Mouse (Mus musculus) liver, postnatal 0 days (tissue): ENCODE measurements around the gene Pigp. TPM values are rescaled to one million over a fixed set of nuclear protein-coding genes. Genes with fewer than 3 reads are reported as not detected.
"Not testable (repeated sequence)": the region's sequence is repeated elsewhere in the genome, so short reads cannot be mapped to it uniquely, and the experiment has no call there.

ENCODE experiments used
- ATAC-seq: fragments of 200-750 bp; cut with Nextera tagmentation; 2 replicates; pipeline ENCODE4 v1.8.0; 2017; ENCODE audit warnings: mild to moderate bottlenecking, moderate library complexity
- DNase-seq: peaks from one replicate; pipeline ENCODE4 v3.0.0-alpha.2; 2016
- H3K27ac ChIP-seq: fragments of 300-500 bp; sonication (generic); 2 replicates; pipeline ENCODE4 v1.5.1; 2014; ENCODE audit warnings: antibody characterized with exemption, moderate library complexity, mild to moderate bottlenecking, low read depth
- H3K27me3 ChIP-seq: fragments of 300-500 bp; sonication (generic); 2 replicates; pipeline ENCODE4 v1.6.1; 2014; ENCODE audit warnings: low read length, control low read depth, mixed read lengths; ENCODE audit not compliant: insufficient read depth
- H3K36me3 ChIP-seq: fragments of 300-500 bp; sonication (generic); replicated peaks from 2 replicates; pipeline ENCODE4 v1.6.1; 2014; ENCODE audit warnings: mild to moderate bottlenecking, control low read depth, low read length, moderate library complexity, mixed read lengths; ENCODE audit not compliant: insufficient read depth
- H3K4me1 ChIP-seq: fragments of 300-500 bp; sonication (generic); 2 replicates; pipeline ENCODE4 v1.6.1; 2014; ENCODE audit warnings: antibody characterized with exemption, mild to moderate bottlenecking, control low read depth; ENCODE audit not compliant: insufficient read depth
- H3K4me2 ChIP-seq: fragments of 300-500 bp; sonication (generic); 2 replicates; pipeline ENCODE4 v1.6.1; 2014; ENCODE audit warnings: low read depth, mild to moderate bottlenecking, low read length, moderate library complexity, mixed read lengths
- H3K4me3 ChIP-seq: fragments of 300-500 bp; sonication (generic); 2 replicates; pipeline ENCODE4 v1.5.1; 2014; ENCODE audit warnings: low read depth, low read length
- H3K9ac ChIP-seq: fragments of 300-500 bp; sonication (generic); replicated peaks from 2 replicates; pipeline ENCODE4 v1.6.1; 2014; ENCODE audit warnings: mild to moderate bottlenecking, moderate library complexity
- H3K9me3 ChIP-seq: fragments of 300-500 bp; sonication (generic); 2 replicates; pipeline ENCODE4 v1.6.1; 2016; ENCODE audit warnings: mild to moderate bottlenecking, control low read depth, low read length, mixed read lengths
- CTCF ChIP-seq: sonication (generic); IDR thresholded peaks from 2 replicates; pipeline ENCODE4 v1.5.1; 2016; ENCODE audit warnings: antibody characterized with exemption, low read depth
- EP300 ChIP-seq: IDR thresholded peaks from 2 replicates; pipeline ENCODE4 v1.6.1; 2016; ENCODE audit warnings: antibody characterized with exemption, low read depth, mild to moderate bottlenecking
- WGBS: fragments of 180-500 bp; shearing (Covaris S2); extraction: QIAGEN DNeasy Blood & Tissue Kit; methylation state at CpG from one replicate; pipeline ENCODE4 v1.1.7; 2014; ENCODE audit not compliant: insufficient replicate concordance; 5-methylcytosine and 5-hydroxymethylcytosine counted together
- polyA plus RNA-seq: library from polyadenylated mRNA; unstranded; fragments of >200 nt; fragmentation: Nextera tagmentation; extraction: Ambion mirVana; gene quantifications from 2 replicates; pipeline ENCODE4 v1.2.1, GENCODE M21; 2015

The Pigp gene
- polyA plus RNA-seq, 1 experiment from 2014 or later = 84.6 TPM

DNA sequence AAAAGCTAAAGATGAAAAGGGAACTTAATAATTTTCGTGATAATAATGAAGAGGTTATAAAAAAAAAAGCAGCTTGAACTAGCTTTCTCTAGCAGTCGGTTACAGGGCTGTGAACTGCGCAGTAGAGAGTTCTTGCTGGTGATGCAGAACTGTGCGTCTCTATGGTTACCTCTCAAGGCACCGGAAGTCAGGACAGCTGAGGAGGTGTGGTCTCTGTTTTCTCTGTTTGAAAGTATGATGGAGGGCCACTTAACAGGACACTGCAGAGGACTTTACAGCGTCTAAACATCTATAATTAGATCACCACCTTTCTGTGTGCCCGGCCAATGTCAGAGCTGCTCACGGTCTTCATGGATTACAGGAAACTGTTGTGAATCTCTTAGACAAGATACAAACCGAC lies 17.2 kb downstream of the Pigp start:
- Histone ChIP-seq H3K9ac (no peak overlapping the region), H3K9me3 (no peaks in the 10 kb centered on the region), H3K4me2 (no peak overlapping the region), H3K27me3 (no peaks in the 10 kb centered on the region), H3K4me1 (no peaks in the 10 kb centered on the region), H3K27ac (no peak overlapping the region), H3K4me3 (no peak overlapping the region), H3K36me3 (no peaks in the 10 kb centered on the region)
- 33% methylated on average over 9 of the region's 9 CpGs for WGBS
- TF ChIP-seq CTCF = no peak
- TF ChIP-seq EP300 = no peak
- DNase-seq (no peak), ATAC-seq (no peak)

DNA sequence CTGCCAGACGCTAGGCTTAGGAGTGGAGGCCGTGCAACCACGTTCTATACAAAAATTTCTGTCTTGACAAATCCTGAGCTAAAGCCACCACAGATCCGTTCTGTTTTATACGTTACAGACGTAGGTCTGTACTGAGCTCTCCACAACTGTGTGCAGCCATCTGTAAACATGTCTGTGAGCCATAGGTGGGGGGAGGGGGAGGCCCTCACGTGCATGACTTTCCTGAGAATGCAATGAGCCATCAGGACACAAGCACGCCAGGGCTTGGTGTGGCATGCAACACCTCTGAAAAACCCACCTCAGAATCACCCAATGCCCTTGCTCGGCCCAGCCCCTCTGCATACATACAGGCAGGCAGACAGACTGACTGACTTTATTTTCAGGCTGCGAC lies 21.4 kb downstream of the Pigp start:
- ATAC-seq (no peak), DNase-seq (no peak)
- Histone ChIP-seq H3K9ac (no peak overlapping the region), H3K4me1 (peaks cover 5% of the 10 kb centered on the region; the same call in 1 of the 2 replicates), H3K4me2 (no peak overlapping the region), H3K36me3 (no peaks in the 10 kb centered on the region), H3K4me3 (no peak overlapping the region), H3K27ac (no peak overlapping the region), H3K9me3 (no peaks in the 10 kb centered on the region), H3K27me3 (no peaks in the 10 kb centered on the region)
- 64% methylated on average over 10 of the region's 10 CpGs for WGBS
- no peak for TF ChIP-seq CTCF
- no peak for TF ChIP-seq EP300

DNA sequence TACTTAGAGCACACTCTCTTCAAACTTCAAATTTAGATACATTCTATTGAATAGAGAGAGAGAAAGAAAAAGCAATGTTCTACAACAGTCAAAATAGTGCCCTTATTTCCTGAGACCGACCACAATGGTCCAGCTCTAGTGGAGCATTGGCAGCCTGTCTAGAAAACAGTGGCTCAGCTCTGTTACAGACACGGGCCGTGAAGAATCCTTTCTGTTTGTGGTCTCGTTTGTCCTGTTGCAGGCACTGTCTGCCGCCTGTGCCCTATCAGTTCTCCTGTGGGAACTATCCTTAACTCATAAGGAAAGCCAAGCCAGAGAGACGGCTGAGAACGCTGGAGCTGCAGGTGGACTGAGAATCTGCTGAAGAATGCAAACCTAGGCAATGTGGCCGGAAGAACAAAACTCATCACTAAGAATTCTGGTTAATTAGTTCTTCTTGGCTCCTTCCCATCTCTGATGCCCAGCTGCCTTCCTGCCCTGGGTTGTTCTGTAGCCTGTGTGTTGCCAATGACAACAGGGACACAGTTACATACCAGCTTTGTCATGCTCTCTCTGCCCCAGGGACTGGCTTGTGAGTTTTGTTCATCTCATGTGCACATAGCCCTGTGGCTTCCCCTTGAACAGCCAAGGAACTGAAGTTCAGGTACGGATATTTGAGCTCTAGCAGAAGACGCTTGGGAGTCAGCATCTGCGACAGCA lies 21.9 kb downstream of the Pigp start:
- Histone ChIP-seq H3K4me1 (peaks cover 5% of the 10 kb centered on the region; the same call in 1 of the 2 replicates), H3K36me3 (no peaks in the 10 kb centered on the region), H3K27me3 (no peaks in the 10 kb centered on the region), H3K9ac (no peak overlapping the region), H3K9me3 (no peaks in the 10 kb centered on the region), H3K27ac (no peak overlapping the region), H3K4me2 (no peak overlapping the region), H3K4me3 (no peak overlapping the region)
- ATAC-seq (no peak), DNase-seq (no peak)
- TF ChIP-seq CTCF (no peak), EP300 (no peak)
- 59% methylated on average over 11 of the region's 11 CpGs for WGBS

DNA sequence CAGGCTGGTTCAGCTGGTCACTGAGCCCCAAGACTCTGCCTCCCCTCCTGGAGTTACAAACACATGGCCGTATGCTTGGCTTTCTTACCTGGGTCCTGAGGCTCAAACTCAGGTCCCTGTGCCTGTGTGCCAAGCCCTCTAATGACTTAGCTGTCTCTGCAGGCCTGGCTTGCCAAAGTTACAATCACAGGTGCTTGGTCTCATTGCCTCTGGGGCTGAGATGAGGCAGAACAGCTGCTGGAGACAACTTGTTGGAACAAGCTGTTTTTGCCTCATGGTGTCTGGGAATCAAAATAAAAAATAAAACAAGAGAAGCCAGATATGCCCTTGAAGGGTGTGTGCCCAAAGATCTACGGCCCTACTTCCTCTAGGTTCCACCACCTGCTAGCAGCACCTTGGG lies 22.9 kb downstream of the Pigp start:
- no peak overlapping the region for H3K4me3 ChIP-seq
- ATAC-seq (no peak), DNase-seq (no peak)
- no peak overlapping the region for H3K4me2 ChIP-seq
- no peak overlapping the region for H3K27ac ChIP-seq
- no peak overlapping the region for H3K9ac ChIP-seq
- WGBS = 77% methylated on average over 2 of the region's 2 CpGs
- no peak for TF ChIP-seq EP300
- no peak for TF ChIP-seq CTCF
- peaks cover 5% of the 10 kb centered on the region; the same call in 1 of the 2 replicates for H3K4me1 ChIP-seq
- H3K27me3 ChIP-seq = no peaks in the 10 kb centered on the region
- no peaks in the 10 kb centered on the region for H3K36me3 ChIP-seq
- H3K9me3 ChIP-seq = no peaks in the 10 kb centered on the region

DNA sequence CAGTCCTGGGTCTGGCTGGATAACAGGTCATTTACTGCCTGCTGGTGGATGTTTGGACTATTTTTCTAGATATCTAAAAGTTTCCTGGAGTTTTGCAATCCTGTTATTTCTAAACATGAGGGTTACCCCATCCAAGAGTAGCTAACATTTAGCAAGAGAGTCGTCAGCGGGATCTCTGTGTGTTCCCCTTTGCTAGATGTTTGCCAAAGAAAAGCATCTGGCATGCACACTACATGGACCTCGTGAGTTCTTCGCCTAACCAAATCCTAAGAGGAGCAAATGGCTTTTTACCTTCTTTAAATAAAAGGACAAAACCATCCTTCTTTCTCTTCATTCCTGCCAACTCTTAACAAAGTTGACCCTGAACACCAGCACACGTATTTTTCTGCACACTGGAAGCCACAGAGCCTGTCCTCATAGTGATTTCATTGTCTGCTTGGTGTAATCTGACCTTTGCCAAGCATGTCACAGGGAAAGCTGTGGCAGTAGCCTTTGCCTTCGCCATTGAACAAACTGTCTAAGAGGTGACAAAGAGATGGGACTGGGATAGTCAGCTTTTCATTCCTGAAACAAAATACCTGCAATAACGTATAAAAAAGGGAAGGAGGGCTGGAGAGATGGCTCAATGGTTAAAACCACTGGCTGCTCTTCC lies 24.4 kb downstream of the Pigp start:
- Histone ChIP-seq H3K36me3 (no peaks in the 10 kb centered on the region), H3K4me1 (peaks cover 5% of the 10 kb centered on the region; the same call in 1 of the 2 replicates), H3K9me3 (no peaks in the 10 kb centered on the region), H3K4me2 (no peak overlapping the region), H3K27me3 (no peaks in the 10 kb centered on the region), H3K4me3 (no peak overlapping the region), H3K9ac (no peak overlapping the region), H3K27ac (peak overlapping the region; percentile 86)
- ATAC-seq = peak; percentile 96
- 43% methylated on average over 7 of the region's 7 CpGs for WGBS
- DNase-seq = no peak
- peak; percentile 44 for TF ChIP-seq CTCF
- TF ChIP-seq EP300 = no peak; the same call in 1 of the 2 replicates

DNA sequence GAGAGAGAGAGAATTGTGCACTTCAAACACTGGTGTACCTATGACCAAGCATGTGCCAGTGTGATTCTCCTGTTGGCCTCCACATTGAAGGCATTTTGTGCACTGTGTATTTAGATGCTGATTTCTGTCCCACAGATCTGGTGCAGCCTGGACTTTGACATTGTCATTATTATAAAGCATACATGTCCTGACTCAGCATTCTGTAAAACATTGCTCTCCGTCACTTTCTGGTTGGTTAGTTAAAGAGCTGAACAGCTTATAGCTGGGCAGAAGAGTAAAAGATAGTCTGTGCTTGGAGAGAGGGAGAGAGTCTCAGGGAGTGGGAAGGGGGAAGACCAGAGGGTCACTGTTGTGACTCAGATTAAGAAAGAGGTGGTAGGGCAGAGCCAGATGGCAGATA lies 25.9 kb downstream of the Pigp start:
- ATAC-seq = no peak
- no peak overlapping the region for H3K27ac ChIP-seq
- WGBS = 67% methylated on average over 1 of the region's 1 CpGs

DNA sequence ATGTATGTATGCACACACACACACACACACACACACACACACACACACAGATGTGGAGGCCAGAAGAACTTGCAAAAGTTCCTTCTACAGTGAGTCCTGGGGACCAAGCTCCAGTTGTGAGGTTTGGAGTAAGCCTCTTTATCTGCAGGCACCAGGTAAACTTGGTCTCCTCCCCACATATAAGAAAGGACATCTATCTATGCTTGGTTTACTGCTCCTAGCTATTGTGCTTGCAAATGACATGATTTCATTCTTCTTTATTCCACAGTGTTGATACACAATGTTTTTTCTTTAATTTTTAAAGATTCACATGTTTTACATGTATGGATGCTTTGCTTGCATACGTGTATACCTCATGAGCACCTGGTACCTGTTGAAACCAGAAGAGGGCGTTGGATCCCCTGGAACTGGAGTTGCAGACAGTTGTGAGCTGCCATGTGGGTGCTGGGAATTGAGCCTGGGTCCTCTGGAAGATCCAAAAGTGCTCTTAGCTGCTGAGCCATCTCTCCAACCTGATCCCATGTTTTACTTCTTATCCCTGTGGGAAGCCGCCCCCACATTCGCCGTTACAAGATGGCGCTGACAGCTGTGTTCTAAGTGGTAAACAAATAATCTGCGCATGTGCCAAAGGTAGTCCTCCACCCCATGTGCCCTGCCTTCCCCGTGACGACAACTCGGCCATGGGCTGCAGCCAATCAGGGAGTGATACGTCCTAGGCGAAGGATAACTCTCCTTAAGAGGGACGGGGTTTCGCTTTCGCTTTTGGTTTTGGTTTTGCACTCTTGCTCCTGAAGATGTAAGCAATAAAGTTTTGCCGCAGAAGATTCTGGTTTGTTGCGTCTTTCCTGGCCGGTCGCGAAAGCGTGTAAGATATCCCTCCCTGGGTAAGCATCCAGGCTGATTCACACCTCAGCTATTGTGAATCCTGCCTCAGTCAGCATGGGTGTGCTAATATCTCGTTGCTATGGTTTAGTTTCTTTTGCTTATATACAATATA lies 32.2 kb downstream of the Pigp start:
- WGBS = 87% methylated on average over 18 of the region's 22 CpGs
- H3K9me3 ChIP-seq, H3K4me2 ChIP-seq, ATAC-seq, H3K4me3 ChIP-seq, DNase-seq, H3K9ac ChIP-seq, H3K4me1 ChIP-seq, H3K27me3 ChIP-seq, H3K36me3 ChIP-seq, H3K27ac ChIP-seq: not testable (repeated sequence)

More for the DNA sequence above, 25.9 kb downstream of the Pigp start:
- TF ChIP-seq CTCF (no peak), EP300 (no peak)
- Histone ChIP-seq H3K4me1 (peaks cover 5% of the 10 kb centered on the region; the same call in 1 of the 2 replicates), H3K9ac (no peak overlapping the region), H3K9me3 (no peaks in the 10 kb centered on the region), H3K4me3 (no peak overlapping the region), H3K4me2 (no peak overlapping the region), H3K36me3 (no peaks in the 10 kb centered on the region), H3K27me3 (no peaks in the 10 kb centered on the region)
- no peak for DNase-seq
